Mouse (Mus musculus) WW6 (cell line): Measurements from ENCODE around the gene Omt2b.

Experiments
- DNase-seq: peaks from one replicate; pipeline ENCODE4 v3.0.0-alpha.2; 2013; ENCODE audit warnings: low read depth, low spot score

Omt2b gene

DNA sequence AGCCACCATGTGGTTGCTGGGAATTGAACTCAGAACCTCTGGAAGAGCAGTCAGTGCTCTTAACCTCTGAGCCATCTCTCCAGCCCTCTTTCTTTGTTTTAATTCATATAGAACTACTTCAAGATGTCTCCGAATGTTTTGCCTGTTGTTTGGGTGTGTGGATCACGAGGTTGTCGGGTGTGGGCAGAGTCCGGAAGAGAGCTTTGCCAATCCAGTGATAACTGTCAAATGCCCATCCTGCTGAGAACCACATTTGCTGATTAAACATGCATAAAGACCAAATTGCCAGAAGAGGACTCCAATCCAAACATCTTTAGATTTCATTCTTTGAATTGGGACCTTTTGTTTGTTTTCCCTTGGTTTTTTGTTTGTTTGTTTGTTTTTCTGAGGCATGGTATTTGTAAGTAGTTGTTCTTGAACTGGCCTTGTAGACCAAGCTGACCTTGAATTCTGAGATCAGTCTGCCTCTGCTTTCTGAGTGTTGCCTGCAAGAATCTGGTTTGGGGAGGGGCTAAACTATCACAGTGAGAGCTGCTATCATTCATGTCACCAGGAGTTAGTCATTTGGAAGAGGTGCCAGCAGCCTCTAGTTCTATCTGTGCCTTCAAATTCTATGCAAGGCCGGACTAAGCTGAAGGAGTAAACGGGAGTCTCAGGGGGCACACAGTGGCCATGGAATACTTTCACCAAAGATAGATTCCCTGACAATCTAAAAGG lies 24.3 kb downstream of the Omt2b start:
- no peak for DNase-seq

DNA sequence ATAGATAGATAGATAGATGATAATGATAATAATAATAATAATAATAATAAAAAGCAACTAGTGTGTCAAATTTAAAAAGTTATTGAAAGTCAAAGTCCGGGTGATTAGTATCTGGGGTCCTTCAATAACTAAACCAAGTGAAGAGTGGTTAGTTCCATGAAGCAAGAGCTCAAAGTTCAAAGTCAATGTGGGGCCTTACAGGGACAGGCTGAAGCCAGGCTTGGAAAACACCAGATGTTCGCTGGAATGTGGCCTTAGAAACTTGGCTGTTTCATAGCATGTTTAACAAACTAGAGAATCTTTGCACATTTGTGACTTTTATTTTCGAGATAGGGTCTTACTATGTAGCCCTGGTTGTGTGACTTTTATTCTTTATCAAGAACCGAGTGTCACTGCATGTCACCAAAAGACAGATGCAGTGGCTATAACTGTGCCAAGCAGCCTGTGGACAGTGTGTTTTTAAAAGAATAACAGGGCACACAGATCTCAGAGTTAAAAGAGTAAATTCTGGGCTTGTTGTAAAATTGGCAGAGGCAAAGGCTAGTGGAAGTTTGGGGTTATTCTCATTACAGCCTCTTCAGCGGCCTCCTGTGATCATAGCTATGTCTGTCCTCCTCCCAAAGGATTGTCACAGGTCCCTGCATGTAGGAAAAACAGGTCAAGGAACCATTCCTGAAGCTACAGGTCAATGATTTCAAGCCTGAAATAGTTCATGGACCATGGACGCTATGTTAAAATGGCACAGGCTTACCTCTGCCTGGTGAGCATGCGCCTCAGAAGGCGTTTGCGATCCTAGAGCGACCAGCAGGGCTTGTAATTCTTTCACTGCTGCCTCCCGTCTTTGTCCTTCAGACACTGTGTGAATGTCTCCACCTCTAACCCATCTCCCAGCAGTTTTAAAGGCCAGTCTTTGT lies 27.5 kb downstream of the Omt2b start:
- DNase-seq, result no peak

DNA sequence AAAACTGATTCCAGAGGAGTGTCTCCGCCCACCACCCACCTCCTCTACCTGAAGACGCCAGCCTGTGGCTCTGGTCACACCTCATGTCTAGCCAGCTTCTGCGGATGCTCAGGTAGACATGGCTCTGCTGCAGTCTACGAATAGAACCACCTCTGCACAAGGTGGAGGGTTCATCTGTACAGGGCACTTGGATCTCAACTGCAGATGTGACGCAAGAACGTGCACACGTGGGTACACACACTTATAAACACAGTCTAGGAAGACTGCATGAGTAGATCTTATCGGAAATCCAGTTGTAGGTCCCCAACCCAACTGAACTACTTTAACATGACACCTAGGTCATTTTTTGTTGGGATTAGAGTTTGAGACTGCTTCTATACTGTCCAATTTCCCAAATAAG lies 28.2 kb downstream of the Omt2b start, which contains the start of gene Gsta2:
TSS of gene Gsta2 (minus strand) at position 178 of the 400 bp plus-strand sequence.
- DNase-seq, result no peak

DNA sequence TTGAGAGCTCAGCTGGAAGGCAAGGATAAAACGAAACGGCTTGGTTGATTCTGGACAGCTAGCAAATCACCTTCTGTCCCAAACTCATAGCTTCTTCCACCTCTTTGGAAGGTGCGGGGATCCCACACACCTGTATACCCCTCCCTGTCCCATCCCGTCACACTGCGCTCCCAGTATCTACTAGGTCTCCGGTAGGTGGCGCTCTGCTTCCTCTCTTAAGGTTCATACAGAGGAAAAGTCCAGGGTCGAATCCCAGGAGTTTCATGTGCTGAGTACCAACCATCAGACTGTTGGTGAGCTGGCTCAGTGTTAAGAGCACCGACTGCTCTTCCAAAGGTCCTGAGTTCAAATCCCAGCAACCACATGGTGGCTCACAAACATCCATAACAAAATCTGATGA lies 30.7 kb downstream of the Omt2b start:
- peak; percentile 81 for DNase-seq

GRCm38 (mm10) chr9:78359750-78360483 lies 32.5 kb downstream of the Omt2b start:
- DNase-seq, result no peak

DNA sequence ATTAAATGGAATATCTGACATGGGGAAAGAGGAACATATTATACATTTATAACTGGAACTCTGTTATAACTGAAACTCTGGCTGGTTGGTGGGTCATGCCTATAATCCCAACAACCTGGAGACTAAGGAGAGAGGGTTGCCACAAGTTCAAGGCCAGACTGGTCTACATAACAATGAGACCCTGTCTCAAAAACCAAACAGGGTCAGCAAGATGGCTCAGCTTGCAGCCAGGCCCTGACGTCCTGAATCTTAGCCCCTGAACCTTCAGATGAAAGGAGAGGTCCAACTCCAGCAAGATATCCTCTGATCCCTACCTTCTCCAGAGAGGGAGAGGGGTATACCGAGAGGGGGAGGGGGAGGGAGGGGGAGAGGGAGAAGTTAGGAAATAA lies 33.1 kb downstream of the Omt2b start:
- no peak for DNase-seq

DNA sequence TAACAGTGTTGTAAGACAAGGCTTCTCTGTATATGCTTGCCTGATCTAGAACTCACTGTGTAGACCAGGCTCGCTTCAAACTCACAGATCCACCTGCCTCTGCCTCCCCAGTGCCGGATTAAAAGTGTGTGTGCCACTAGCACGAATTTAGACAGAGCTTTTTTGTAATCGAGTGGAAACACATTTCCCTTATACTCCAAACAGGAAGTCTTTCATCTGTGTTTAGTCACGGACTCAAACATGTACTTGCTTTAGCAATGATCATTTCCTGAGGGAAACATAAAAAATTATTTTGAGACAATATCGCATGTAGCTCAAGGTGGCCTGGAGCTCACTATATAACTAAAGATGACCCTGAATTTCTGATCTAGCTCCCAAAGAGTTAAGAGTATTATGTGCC lies 36.0 kb downstream of the Omt2b start:
- DNase-seq, result no peak

DNA sequence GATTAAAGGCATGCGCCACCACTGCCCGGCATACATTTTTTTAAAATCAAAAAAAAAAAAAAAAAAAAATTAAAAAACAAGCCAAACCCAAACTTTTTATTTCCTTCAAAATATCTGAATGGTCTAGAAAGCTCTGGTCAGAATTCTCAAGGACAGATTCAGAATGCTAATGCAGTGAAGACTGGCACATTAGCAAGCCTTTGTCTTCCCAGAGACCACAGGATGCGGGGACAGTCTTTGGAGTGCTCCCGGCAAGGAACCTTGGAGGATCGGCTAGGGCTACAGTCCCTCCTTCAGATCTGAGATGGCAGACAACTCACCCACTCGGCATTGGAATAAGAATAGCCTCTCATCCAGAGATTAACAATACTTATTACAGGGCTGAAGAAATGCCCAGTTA lies 37.3 kb downstream of the Omt2b start:
- DNase-seq, result no peak

GRCm38 (mm10) chr9:78365850-78366544 lies 38.6 kb downstream of the Omt2b start:
- DNase-seq, result no peak

- DNase-seq, result peak; percentile 81
These were observed 40.6 kb downstream of the Omt2b start, which contains the start of gene Dppa5a for GRCm38 (mm10) chr9:78367959-78368358. Gene Dppa5a, minus strand, starts transcription at chr9:78368177.

DNA sequence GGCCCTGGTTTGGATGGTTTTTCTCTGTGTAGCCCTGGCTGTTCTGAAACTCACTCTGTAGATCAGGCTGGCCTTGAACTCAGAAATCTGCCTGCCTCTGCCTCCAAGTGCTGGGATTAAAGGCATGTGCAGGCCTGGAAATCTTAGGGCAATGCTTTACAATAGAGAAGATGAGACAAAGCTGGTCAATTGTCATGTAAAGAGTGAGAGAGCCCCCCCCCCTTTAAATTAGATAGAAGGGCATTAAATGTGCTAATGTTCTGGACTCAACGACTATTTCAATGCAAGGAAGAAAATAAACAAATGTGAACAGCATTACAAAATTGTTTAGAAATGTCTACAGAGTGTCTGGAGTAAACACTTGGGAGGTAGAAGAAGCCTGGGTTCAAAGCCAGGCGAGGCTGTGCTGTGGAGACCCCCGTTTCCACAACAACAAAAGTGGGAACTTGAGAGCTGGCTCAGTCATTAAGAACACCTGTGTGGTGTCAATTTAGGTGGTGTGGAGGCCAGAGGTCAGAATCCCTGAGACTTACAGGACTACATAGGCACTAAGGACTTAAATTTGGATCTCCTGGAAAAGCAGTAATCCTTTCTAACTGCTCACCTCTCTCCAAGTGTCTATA lies 41.4 kb downstream of the Omt2b start:
- no peak for DNase-seq

DNA sequence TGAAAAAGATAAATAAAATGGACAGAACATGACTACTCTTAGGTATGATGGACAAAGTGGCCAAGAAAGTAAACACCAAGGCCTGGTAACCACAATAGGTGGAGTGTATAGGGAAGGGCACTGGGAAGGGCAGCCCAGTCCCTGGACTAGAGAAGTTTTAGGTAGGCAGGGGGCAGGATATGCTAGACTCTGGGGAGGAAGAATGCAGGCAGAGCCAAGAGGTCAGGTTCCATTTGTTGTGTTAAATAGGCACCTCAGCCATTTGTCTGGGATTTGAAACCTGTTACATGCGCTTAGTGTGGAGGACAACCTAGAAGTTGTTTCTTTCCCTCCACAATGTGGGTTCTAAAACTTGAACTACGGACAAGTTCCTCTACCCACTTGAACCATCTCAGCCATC lies 42.0 kb downstream of the Omt2b start:
- no peak for DNase-seq

GRCm38 (mm10) chr9:78369786-78370185 lies 42.4 kb downstream of the Omt2b start:
- DNase-seq, result no peak

DNA sequence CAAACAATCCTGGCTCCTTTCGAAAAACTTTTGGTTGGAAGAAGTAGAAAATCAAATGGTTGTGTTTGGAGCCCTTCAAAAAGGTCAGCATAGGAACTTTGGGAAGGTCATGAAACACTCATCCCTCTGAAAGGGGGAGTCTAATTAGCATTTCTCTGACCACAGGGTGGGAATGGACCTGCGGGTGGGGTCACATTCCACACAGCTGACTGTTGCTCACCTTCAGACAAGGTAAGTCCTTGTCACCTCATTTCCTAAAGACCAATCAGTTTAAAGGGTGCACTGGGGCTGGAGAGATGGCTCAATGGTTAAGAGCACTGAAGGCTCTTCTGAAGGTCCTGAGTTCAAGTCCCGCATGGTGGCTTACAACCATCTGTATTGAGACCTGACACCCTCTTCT lies 44.1 kb downstream of the Omt2b start:
- no peak for DNase-seq

DNA sequence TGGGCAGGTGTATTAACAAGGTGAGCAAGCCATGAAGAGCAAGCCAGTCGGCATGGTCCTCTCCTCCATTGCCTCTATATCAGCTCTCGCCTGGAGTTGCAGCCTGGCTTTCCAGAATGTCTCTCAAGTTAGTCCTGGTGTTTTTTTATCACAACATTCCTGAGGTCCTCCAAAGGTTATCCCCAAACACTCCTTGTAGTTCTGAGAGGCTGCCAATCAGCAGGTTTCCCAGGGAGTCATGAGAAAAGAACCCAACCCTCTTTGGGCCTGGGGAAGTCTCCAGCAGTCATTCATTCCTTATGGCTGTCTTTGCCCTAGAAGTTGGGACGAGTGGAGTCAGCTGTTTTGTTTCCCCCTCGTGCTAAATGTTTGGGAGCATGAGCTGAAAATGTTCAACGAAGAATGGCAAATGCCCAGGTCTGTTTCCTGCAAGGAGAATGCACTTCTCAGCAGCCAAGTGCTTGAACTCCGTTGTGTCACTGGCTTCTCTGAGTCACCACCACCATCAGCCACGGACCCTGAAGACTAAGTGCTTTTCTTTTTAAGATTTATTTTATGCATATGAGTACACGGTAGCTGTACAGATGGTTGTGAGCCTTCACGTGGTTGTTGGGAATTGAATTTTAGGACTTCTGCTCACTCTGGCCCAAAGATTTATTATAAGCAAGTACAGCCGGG lies 45.6 kb downstream of the Omt2b start:
- no peak for DNase-seq

GRCm38 (mm10) chr9:78374397-78374796 lies 47.0 kb downstream of the Omt2b start:
- no peak for DNase-seq

GRCm38 (mm10) chr9:78374885-78375389 lies 47.5 kb downstream of the Omt2b start:
- DNase-seq, result no peak

DNA sequence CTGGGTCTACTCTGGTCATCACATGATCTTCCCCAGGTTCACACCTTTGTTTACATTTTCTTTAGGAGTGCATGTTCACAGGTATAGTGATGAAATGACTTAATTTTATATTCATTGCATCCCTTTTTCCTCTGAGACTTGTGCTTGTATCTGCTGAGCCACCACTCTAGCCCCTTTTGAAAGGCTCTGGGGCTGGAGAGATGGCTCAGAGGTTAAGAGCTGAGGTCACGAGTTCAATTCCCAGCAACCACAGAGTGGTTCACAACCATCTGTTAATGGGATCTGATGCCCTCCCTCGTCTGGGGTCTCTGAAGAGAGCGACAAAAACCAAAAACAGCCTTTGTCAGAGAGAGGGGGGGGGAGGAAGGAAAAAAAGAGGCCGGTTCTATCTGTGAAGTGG lies 48.1 kb downstream of the Omt2b start:
- DNase-seq, result no peak

GRCm38 (mm10) chr9:78377546-78377945 lies 50.2 kb downstream of the Omt2b start:
- no peak for DNase-seq

DNA sequence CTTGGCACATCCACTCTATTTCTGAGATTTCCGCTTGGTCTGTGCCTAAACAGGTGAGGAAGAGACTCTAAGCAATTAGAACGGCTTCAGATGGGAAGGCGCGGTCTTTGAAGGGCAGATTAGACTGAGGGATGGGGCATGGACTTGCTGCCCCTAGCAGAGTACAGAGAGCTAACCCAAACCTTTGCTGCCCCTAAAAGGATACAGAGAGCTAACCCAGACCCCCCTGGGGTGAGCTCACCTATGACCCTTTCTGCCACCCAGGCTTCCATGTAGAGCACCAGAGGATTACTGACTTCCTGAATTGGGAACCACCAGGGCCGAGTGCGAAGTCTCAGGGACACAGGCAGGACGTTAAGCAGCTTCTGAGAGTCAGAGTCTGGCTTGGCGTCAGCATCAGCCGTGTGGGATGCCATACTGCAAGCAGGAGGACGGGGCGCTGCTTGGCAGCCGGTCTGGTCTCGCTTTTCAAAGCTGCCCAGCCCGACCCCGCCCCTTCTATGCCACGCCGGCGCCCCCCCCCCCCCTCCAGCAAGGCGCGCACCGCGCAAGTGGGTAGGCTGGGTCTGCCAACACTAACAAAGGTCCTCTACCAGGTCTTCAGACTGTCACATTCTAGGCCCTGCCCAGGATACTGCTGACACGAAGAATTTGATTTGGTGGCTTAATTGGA lies 50.9 kb downstream of the Omt2b start, which contains the start of gene Ooep:
TSS of gene Ooep (minus strand) at position 613 of the 673 bp plus-strand sequence.
- no peak for DNase-seq
